ENCODE assay signal across 1 mouse cellular context in the genomic region with DNA sequence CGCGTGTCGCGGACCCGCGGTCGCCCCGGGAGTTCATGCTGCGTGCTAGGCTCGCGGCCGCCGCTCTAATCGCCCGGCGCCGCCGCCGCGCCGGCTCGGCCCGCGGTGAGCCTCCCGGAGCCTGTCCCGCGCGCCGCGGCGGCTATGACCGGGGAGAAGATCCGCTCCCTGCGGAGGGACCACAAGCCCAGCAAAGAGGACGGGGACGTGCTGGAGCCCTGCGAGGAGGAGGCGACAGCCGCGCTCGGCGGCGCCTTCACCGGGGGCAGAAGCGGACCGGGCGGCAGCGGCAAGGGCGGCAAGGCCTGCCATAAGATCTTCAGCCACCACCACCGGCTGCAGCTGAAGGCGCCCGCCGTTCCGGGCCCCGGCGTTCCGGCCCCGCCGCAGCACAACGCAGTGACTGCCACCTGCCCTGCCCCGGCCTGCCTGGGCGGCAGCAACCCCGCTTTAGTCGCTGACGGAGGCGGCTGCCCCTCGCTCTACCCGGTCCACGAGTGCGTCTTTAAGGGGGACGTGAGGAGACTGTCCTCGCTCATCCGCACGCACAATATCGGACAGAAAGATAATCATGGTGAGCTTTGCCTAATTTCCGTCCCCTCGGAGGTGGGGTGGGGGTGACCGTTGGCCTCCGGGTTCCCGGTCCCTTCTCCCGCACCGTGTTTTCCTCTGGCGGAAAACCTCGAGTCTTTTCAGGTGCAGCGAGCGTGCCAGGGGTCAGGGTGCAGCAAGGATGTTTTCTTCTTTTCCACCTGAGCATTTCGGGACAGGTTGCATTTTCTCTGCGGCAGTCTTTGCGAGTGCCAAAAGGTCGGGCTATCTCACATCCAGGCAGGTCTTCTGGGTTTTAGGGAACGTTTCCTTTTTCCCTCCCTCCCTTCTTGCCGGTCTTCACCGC.
TF ChIP-seq lines count a peak whose summit lies in the region.

No protein-coding gene starts in this region.

TF ChIP-seq in C2C12, 6 proteins besides CTCF, POLR2A, EP300 and RAD21 (continued from another document):
- no peak for TF ChIP-seq MYOG (IDR thresholded peaks at IDR 0.05; ENCODE audit: control insufficient read depth, extremely low read depth, insufficient read length)
- TF ChIP-seq USF1 (IDR thresholded peaks at IDR 0.05; ENCODE audit: low read depth) = no peak
